Mouse (Mus musculus): ENCODE data around the gene Arpin. TPM values are rescaled to one million over a fixed set of nuclear protein-coding genes. Genes with fewer than 3 reads are reported as not detected.
A peak's percentile ranks its signal among the peaks of the same experiment; 100 is the strongest.

Gene Arpin
- polyA plus RNA-seq, 2 experiments = 14.8 to 25.6 TPM

DNA sequence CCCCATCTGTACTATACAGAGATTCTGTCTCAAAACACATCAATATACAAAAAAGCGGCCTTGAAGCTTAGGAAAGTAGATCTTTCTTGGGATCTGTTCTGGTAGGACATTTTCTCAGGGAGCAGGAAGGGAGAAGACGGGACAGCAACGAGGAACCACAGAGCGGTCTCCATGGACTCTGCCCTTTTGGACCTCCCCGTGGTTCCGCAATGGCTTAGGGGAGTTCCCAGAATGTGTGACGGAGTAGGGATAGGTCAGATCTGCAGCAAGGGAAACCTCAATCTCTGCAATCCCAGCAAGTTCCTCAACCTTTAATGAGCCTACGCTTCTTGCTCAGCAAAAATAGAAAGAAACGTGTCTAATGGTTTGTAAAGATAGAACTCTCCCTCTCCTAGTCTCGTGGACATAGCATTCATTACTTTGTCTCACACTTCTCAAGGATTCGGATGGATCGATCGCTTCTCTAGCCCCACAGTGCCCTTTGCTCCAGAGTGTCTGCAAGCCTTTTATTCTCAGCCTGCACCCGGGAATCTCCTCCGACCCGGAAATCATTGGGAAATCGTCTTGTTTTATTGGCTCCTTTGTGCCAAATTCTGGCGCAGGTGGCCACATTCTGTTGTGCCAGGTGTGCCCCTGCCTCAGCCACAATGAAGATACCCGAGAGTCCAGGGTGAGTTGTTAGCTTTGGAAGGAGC, 499 bp upstream of the Arpin start:
- no peak for TF ChIP-seq POLR2A (IDR thresholded peaks at IDR 0.05; ENCODE audit: borderline replicate concordance, extremely low read depth, insufficient read depth, insufficient read length)
- DNase-seq (ENCODE audit: low spot score) = no peak
- Histone ChIP-seq H3K9ac (ENCODE audit: low read depth, low read length, severe bottlenecking) (peak overlapping the region; percentile 58), H3K4me1 (ENCODE audit: control insufficient read depth, insufficient read depth, low read length) (peaks cover 7% of the 10 kb centered on the region; the same call in 1 of the 2 replicates), H3K4me2 (replicated peaks; ENCODE audit: low read depth, low read length, severe bottlenecking) (peak overlapping the region; percentile 82), H3K27ac (replicated peaks; ENCODE audit: low read depth, low read length) (no peak overlapping the region), H3K27me3 (ENCODE audit: control insufficient read depth, insufficient read depth, low read length) (no peaks in the 10 kb centered on the region), H3K4me3 (replicated peaks; ENCODE audit: low read length) (peak overlapping the region; percentile 44), H3K9me3 (ENCODE audit: control insufficient read depth, low read length) (no peaks in the 10 kb centered on the region), H3K36me3 (ENCODE audit: control insufficient read depth, insufficient read depth, low read length) (no peaks in the 10 kb centered on the region)
- ATAC-seq (ENCODE audit: low FRiP score, low read depth) = no peak
- whole genome bisulfite sequencing = 10% methylated on average over 19 of the region's 19 CpGs

DNA sequence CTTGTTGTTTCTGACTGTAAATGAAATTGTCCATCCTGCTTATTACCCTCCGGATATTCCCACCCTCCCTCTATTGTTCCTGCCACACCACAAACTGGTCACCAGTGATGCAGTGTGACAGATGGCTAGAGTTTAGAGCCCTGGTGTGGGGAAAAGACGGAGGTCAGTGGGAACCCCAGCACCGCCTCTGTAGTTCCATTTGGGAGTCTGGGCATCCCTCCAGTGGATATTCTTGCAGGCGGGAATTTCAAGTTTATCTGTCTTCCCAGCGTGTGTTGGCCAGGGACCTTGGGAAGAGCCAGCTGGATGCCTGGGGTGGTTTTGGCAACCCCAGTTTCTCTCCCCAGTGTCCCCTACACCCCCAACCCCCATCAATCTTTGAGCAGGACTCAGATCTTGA, 698 bp downstream of the Arpin start:
- no peak overlapping the region for H3K27ac ChIP-seq (replicated peaks; ENCODE audit: low read depth, low read length)
- DNase-seq (ENCODE audit: low spot score) (no peak), ATAC-seq (ENCODE audit: low FRiP score, low read depth) (no peak)
- H3K9ac ChIP-seq (ENCODE audit: low read depth, low read length, severe bottlenecking) = peak overlapping the region; percentile 58
- no peaks in the 10 kb centered on the region for H3K27me3 ChIP-seq (ENCODE audit: control insufficient read depth, insufficient read depth, low read length)
- WGBS = 54% methylated on average over 5 of the region's 5 CpGs
- peaks cover 7% of the 10 kb centered on the region; the same call in 1 of the 2 replicates for H3K4me1 ChIP-seq (ENCODE audit: control insufficient read depth, insufficient read depth, low read length)
- no peak for TF ChIP-seq POLR2A (IDR thresholded peaks at IDR 0.05; ENCODE audit: borderline replicate concordance, extremely low read depth, insufficient read depth, insufficient read length)
- peak overlapping the region; percentile 44 for H3K4me3 ChIP-seq (replicated peaks; ENCODE audit: low read length)
- peak overlapping the region; percentile 82 for H3K4me2 ChIP-seq (replicated peaks; ENCODE audit: low read depth, low read length, severe bottlenecking)
- H3K9me3 ChIP-seq (ENCODE audit: control insufficient read depth, low read length) = no peaks in the 10 kb centered on the region
- peaks cover under 1% of the 10 kb centered on the region; the same call in 1 of the 2 replicates for H3K36me3 ChIP-seq (ENCODE audit: control insufficient read depth, insufficient read depth, low read length)

DNA sequence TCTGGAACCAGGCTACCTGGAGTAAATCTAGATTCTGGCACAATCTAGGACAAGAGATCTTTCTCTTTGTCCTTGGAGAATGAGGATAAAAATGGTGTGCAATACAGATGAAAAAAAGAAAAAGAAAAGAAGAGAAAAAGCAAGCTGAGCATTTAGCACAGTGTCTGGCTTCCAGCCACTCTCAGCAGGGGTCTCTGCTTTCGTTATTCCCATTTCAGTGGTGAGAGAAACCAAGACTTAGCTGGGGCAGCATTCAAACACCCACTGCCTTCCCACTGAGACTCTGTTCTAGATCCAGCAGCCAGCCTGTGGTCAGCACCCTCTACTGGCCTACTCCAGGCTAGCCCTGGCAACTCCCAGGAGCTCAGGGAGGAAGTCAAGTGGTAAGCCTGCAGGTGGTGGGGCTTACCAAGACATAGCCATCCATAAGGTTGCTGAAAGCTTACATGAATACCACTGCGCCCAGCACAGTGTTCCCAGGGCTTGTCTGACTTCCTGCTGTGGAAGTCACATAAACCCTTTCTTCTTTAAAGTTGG, 6.6 kb downstream of the Arpin start:
- Histone ChIP-seq H3K9ac (ENCODE audit: low read depth, low read length, severe bottlenecking) (no peak overlapping the region), H3K4me3 (replicated peaks; ENCODE audit: low read length) (no peak overlapping the region), H3K4me2 (replicated peaks; ENCODE audit: low read depth, low read length, severe bottlenecking) (no peak overlapping the region), H3K27ac (replicated peaks; ENCODE audit: low read depth, low read length) (no peak overlapping the region), H3K27me3 (ENCODE audit: control insufficient read depth, insufficient read depth, low read length) (no peaks in the 10 kb centered on the region), H3K4me1 (ENCODE audit: control insufficient read depth, insufficient read depth, low read length) (no peaks in the 10 kb centered on the region), H3K36me3 (ENCODE audit: control insufficient read depth, insufficient read depth, low read length) (peaks cover 21% of the 10 kb centered on the region), H3K9me3 (ENCODE audit: control insufficient read depth, low read length) (no peaks in the 10 kb centered on the region)
- TF ChIP-seq POLR2A (IDR thresholded peaks at IDR 0.05; ENCODE audit: borderline replicate concordance, extremely low read depth, insufficient read depth, insufficient read length) = no peak
- no peak for ATAC-seq (ENCODE audit: low FRiP score, low read depth)
- DNase-seq (ENCODE audit: low spot score) = no peak
- WGBS = 77% methylated on average over 2 of the region's 2 CpGs

DNA sequence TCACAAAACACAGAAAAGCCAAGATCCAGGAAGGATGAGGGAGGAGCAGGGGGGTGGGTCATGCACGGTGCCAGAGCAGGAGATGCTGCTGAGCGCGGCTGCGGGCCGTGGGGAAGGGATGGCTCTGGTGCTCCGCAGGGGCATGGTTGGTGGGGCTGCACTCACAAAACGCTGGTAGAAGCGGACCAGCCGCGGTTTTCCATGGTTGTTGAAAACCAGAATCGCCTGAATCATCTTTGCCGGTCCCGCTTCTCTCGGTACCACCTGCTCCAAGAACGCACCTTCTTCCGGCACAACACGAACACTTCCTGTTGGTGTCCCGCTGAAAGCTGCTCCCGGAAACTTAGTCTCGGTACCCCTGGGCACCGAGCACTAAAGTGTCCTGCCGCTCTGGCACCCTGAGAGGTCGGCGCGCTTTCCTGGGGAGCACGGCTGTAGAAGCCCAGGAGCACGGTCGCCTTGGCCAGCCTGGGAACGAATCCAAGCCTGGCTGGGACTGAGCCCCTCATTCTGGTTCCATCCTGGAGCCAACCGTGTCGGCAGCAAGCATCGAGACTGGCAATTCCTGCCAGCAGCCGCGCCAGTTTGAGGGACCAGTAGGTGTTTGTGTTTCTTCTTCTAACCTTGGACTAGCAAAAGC, 14.7 kb downstream of the Arpin start, which contains the start of gene Ap3s2:
Ap3s2 (minus strand) TSS at position 306 of the 640 bp plus-strand sequence.
- H3K27me3 ChIP-seq (ENCODE audit: control insufficient read depth, insufficient read depth, low read length) = no peaks in the 10 kb centered on the region
- H3K4me3 ChIP-seq (replicated peaks; ENCODE audit: low read length) = peak within 1 kb of the TSS; percentile 79
- TF ChIP-seq POLR2A (IDR thresholded peaks at IDR 0.05; ENCODE audit: borderline replicate concordance, extremely low read depth, insufficient read depth, insufficient read length) = peak; percentile 79; the same call in 1 of the 2 replicates
- H3K4me1 ChIP-seq (ENCODE audit: control insufficient read depth, insufficient read depth, low read length) = peaks cover 5% of the 10 kb centered on the region
- H3K27ac ChIP-seq (replicated peaks; ENCODE audit: low read depth, low read length) = peak within 1 kb of the TSS; percentile 70; the same call in 1 of the 2 replicates
- WGBS = under 1% methylated on average over 34 of the region's 34 CpGs
- H3K9ac ChIP-seq (ENCODE audit: low read depth, low read length, severe bottlenecking) = peak within 1 kb of the TSS; percentile 80
- H3K36me3 ChIP-seq (ENCODE audit: control insufficient read depth, insufficient read depth, low read length) = peaks cover 8% of the 10 kb centered on the region; the same call in 1 of the 2 replicates
- H3K9me3 ChIP-seq (ENCODE audit: control insufficient read depth, low read length) = no peaks in the 10 kb centered on the region
- H3K4me2 ChIP-seq (replicated peaks; ENCODE audit: low read depth, low read length, severe bottlenecking) = peak within 1 kb of the TSS; percentile 49
- ATAC-seq (ENCODE audit: low FRiP score, low read depth) = peak; percentile 90
- peak; percentile 85 for DNase-seq (ENCODE audit: low spot score)

DNA sequence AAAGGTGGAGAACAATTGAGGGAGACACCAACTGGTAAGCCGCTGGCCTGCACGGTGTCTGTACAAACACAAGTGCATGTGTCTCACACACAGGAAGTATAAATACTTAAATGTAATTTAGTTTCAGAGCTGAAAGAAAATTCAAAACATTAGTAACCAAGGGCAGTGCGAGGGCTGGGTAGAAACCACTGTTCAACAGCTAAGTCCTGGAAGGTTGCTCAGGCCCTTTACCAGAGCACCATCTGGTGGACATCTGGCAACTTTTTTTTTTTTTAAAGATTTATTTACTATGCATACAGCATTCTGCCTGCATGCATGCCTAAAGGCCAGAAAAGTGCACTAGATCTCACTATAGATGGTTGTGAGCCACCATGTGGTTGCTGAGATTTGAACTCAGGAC, 20.6 kb downstream of the Arpin start:
- DNase-seq (ENCODE audit: low spot score) (peak; percentile 85), ATAC-seq (ENCODE audit: low FRiP score, low read depth) (peak; percentile 57; the same call in 1 of the 2 replicates)
- no peak overlapping the region for H3K9ac ChIP-seq (ENCODE audit: low read depth, low read length, severe bottlenecking)
- H3K4me1 ChIP-seq (ENCODE audit: control insufficient read depth, insufficient read depth, low read length) = peaks cover under 1% of the 10 kb centered on the region
- WGBS = 72% methylated on average over 3 of the region's 3 CpGs
- TF ChIP-seq POLR2A (IDR thresholded peaks at IDR 0.05; ENCODE audit: borderline replicate concordance, extremely low read depth, insufficient read depth, insufficient read length) = no peak
- no peak overlapping the region for H3K4me3 ChIP-seq (replicated peaks; ENCODE audit: low read length)
- no peaks in the 10 kb centered on the region for H3K9me3 ChIP-seq (ENCODE audit: control insufficient read depth, low read length)
- no peaks in the 10 kb centered on the region for H3K27me3 ChIP-seq (ENCODE audit: control insufficient read depth, insufficient read depth, low read length)
- H3K27ac ChIP-seq (replicated peaks; ENCODE audit: low read depth, low read length) = no peak overlapping the region
- H3K4me2 ChIP-seq (replicated peaks; ENCODE audit: low read depth, low read length, severe bottlenecking) = no peak overlapping the region
- peaks cover 40% of the 10 kb centered on the region for H3K36me3 ChIP-seq (ENCODE audit: control insufficient read depth, insufficient read depth, low read length)

Measured in limb, embryonic 14.5 days (tissue).